Mouse (Mus musculus) kidney, postnatal 0 days (tissue): ENCODE results near the gene Morc2b. TPM values are rescaled to one million over a fixed set of nuclear protein-coding genes. Genes with fewer than 3 reads are reported as not detected.

Experiments
- ATAC-seq: fragments of 200-750 bp; cut with Nextera tagmentation; replicated peaks from 2 replicates; pipeline ENCODE4 v1.8.0; 2017; ENCODE audit warnings: low read depth, moderate number of reproducible peaks, moderate TSS enrichment, moderate library complexity; ENCODE audit not compliant: low FRiP score
- DNase-seq: peaks from one replicate; pipeline ENCODE4 v3.0.0-alpha.2; 2016; ENCODE audit warnings: low spot score
- H3K27ac ChIP-seq: fragments of 300-500 bp; sonication (generic); 2 replicates; pipeline ENCODE4 v1.5.1; 2014; ENCODE audit warnings: mild to moderate bottlenecking
- H3K27me3 ChIP-seq: fragments of 300-500 bp; sonication (generic); 2 replicates; pipeline ENCODE4 v1.6.1; 2014; ENCODE audit warnings: low read length, mixed read lengths; ENCODE audit not compliant: insufficient read depth
- H3K36me3 ChIP-seq: fragments of 300-500 bp; sonication (generic); 2 replicates; pipeline ENCODE4 v1.6.1; 2014; ENCODE audit warnings: low read length, mixed read lengths; ENCODE audit not compliant: insufficient read depth
- H3K4me1 ChIP-seq: fragments of 300-500 bp; sonication (generic); replicated peaks from 2 replicates; pipeline ENCODE4 v1.6.1; 2014; ENCODE audit warnings: antibody characterized with exemption, low read length, mixed read lengths; ENCODE audit not compliant: insufficient read depth
- H3K4me2 ChIP-seq: fragments of 300-500 bp; sonication (generic); 2 replicates; pipeline ENCODE4 v1.6.1; 2014; ENCODE audit warnings: mild to moderate bottlenecking, low read length, moderate library complexity, mixed read lengths
- H3K4me3 ChIP-seq: fragments of 300-500 bp; sonication (generic); replicated peaks from 2 replicates; pipeline ENCODE4 v1.5.1; 2014; ENCODE audit warnings: low read depth, low read length
- H3K9ac ChIP-seq: fragments of 300-500 bp; sonication (generic); 2 replicates; pipeline ENCODE4 v1.6.1; 2014; ENCODE audit warnings: low read depth, low read length
- H3K9me3 ChIP-seq: fragments of 300-500 bp; sonication (generic); replicated peaks from 2 replicates; pipeline ENCODE4 v1.6.1; 2016; ENCODE audit warnings: low read length, inconsistent platforms, mixed read lengths
- CTCF ChIP-seq: IDR thresholded peaks from 2 replicates; pipeline ENCODE4 v1.5.1; 2016; ENCODE audit warnings: antibody characterized with exemption, low read depth, mild to moderate bottlenecking, moderate library complexity
- WGBS: fragments of 180-500 bp; shearing (Covaris S2); extraction: QIAGEN DNeasy Blood & Tissue Kit; methylation state at CpG from one replicate; pipeline ENCODE4 v1.1.7; 2014; 5-methylcytosine and 5-hydroxymethylcytosine counted together
- polyA plus RNA-seq: library from polyadenylated mRNA; unstranded; fragments of >200 nt; fragmentation: Nextera tagmentation; extraction: Ambion mirVana; gene quantifications from 2 replicates; pipeline ENCODE4 v1.2.1, GENCODE M21; 2015

Gene Morc2b
- polyA plus RNA-seq, 1 experiment from 2014 or later, result not detected

DNA sequence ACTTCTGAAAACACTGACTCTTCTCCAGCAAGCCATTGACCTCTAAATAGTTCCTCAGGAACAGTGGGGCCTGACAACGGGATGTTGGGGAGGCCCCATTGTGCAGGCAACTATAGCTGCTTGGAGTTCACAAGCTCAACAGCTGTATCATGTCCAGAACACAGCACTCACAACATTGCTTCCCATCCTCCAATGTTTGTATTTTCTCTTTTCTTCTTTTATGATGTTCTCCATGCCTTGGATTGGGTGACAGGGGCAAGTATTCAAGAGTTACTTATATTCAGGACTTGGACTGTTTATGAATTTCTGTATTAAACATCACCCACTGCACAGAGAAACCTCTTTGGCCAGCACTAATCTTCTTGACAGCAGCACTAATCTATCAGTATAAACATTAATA, 47.9 kb downstream of the Morc2b start:
- ATAC-seq, result no peak
- Histone ChIP-seq H3K4me3 (no peak overlapping the region), H3K9ac (no peak overlapping the region), H3K27ac (peak overlapping the region; percentile 97), H3K9me3 (no peaks in the 10 kb centered on the region), H3K4me2 (peak overlapping the region; percentile 69; the same call in 1 of the 2 replicates), H3K27me3 (no peaks in the 10 kb centered on the region), H3K36me3 (no peaks in the 10 kb centered on the region), H3K4me1 (peaks cover 11% of the 10 kb centered on the region)
- DNase-seq, result peak; percentile 58
- no peak for TF ChIP-seq CTCF
- WGBS, result 59% methylated on average over 1 of the region's 1 CpGs

DNA sequence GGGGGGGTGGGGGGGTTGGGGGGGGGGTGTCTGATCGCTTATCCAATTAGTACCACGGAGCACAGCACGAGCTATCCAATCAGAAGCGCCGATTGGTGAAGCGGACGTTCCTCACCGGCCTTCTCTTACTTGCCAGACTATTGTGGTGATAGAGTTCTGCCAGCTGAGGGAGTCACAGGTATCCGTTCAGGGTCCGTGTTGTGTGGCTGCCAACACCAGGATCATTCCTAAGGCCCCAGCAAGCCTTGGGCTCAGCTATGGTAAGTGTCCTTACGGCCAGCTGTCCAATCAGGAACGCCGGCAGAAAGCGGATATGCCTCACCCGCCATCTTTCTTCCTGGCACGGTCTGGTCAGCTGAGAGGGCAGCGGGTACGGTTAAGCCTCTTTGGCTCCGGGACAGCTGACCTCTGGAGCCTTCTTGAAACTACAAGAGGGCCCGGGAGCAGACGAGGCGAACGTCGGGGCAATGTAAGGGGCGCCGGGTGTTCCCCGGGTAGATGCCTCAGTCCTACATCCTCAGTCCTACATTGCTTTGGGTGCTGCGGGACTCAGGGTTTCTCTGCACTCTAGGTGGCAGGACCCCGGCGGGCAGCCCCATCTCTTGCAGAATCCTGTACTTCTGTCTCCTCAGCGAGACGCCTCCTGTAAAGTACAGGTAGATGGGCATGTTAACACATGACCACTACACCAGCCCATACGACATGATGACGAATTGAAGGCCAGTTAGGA, 50.1 kb downstream of the Morc2b start, which contains the start of gene Zfp563:
TSS of gene Zfp563 (plus strand) at position 91 of the 730 bp plus-strand sequence.
- WGBS, result 4% methylated on average over 34 of the region's 34 CpGs
- peak within 1 kb of the TSS; percentile 79 for H3K4me2 ChIP-seq
- H3K9me3 ChIP-seq, result no peaks in the 10 kb centered on the region
- peaks cover 11% of the 10 kb centered on the region for H3K4me1 ChIP-seq
- H3K27me3 ChIP-seq, result no peaks in the 10 kb centered on the region
- DNase-seq (peak; percentile 96), ATAC-seq (peak; percentile 90)
- peak within 1 kb of the TSS; percentile 63 for H3K4me3 ChIP-seq
- no peaks in the 10 kb centered on the region for H3K36me3 ChIP-seq
- H3K9ac ChIP-seq, result peak within 1 kb of the TSS; percentile 69
- TF ChIP-seq CTCF, result peak; percentile 25; the same call in 1 of the 2 replicates
- peak within 1 kb of the TSS; percentile 94 for H3K27ac ChIP-seq

DNA sequence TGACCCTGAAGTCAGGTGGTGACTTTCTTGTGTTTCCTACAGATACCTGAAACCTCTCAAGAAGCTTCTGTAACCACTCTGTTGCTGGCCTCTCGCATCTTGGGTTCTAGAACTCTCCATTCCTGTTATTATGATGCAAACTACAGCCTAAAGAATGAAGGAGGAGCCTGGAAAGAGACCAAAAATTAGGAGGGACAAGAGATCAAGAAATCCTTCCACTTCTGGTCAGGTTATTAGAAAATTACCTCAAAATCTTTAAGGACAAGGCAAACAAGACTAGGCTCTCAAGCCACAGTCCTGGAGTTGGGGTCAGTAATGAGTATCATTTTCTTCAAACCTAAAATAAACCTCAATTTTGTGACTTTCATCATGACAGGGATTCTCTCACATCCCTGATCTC, 71.5 kb downstream of the Morc2b start, which contains the start of gene 4921501E09Rik:
TSS of gene 4921501E09Rik (minus strand) at position 101 of the 400 bp plus-strand sequence.
- no peak for TF ChIP-seq CTCF
- no peak within 1 kb of the TSS for H3K27ac ChIP-seq
- no peak within 1 kb of the TSS for H3K9ac ChIP-seq
- no peaks in the 10 kb centered on the region for H3K4me1 ChIP-seq
- H3K9me3 ChIP-seq, result no peaks in the 10 kb centered on the region
- no peak within 1 kb of the TSS for H3K4me2 ChIP-seq
- no peaks in the 10 kb centered on the region for H3K36me3 ChIP-seq
- DNase-seq, result no peak
- no peaks in the 10 kb centered on the region for H3K27me3 ChIP-seq
- no peak for ATAC-seq
- WGBS, result 51% methylated on average over 1 of the region's 1 CpGs
- no peak within 1 kb of the TSS for H3K4me3 ChIP-seq

Other genes starting within 250 kb of the Morc2b start
- 6.9 and 7.5 TPM in 2 replicates for gene Zfp870, start 248.0 kb downstream of the Morc2b start, polyA plus RNA-seq
- not detected in 2 replicates for gene Cyp4f14, start 222.3 kb downstream of the Morc2b start, polyA plus RNA-seq
- gene Cyp4f13, start 192.3 kb downstream of the Morc2b start, polyA plus RNA-seq, result 15.6 and 18.4 TPM in 2 replicates
- gene Zfp472, start 173.9 kb downstream of the Morc2b start, polyA plus RNA-seq, result 7.8 and 9.0 TPM in 2 replicates
- gene Zfp952, start 146.6 kb downstream of the Morc2b start, polyA plus RNA-seq, result 8.7 and 8.8 TPM in 2 replicates
- 9.8 and 11.5 TPM in 2 replicates for gene Zfp763, start 106.3 kb downstream of the Morc2b start, polyA plus RNA-seq
- not detected in 2 replicates for gene 4921501E09Rik, start 71.6 kb downstream of the Morc2b start, polyA plus RNA-seq
- gene Zfp563, start 50.4 kb downstream of the Morc2b start, polyA plus RNA-seq, result 5.6 and 6.3 TPM in 2 replicates
- gene Olfr55, start 28.8 kb upstream of the Morc2b start, polyA plus RNA-seq, result not detected in 2 replicates
- not detected in 2 replicates for gene Olfr239, start 51.6 kb upstream of the Morc2b start, polyA plus RNA-seq
- not detected in 2 replicates for gene Olfr1564, start 82.0 kb upstream of the Morc2b start, polyA plus RNA-seq
- 12.7 and 15.0 TPM in 2 replicates for gene Zfp955a, start 115.5 kb upstream of the Morc2b start, polyA plus RNA-seq
- 0.01 and 0.03 TPM in 2 replicates for gene Olfr63, start 125.0 kb upstream of the Morc2b start, polyA plus RNA-seq
- gene Zfp955b, start 149.9 kb upstream of the Morc2b start, polyA plus RNA-seq, result 8.6 and 11.9 TPM in 2 replicates
- gene Zfp81, start 219.2 kb upstream of the Morc2b start, polyA plus RNA-seq, result 9.2 and 9.6 TPM in 2 replicates